Mouse (Mus musculus) G1E (cell line): ENCODE measurements around the gene Gria1.

Experiments
- CTCF ChIP-seq: IDR thresholded peaks from 2 replicates; pipeline ENCODE4 v1.5.1; 2012; ENCODE audit warnings: low read depth, low read length, inconsistent platforms, mixed read lengths
- GATA1 ChIP-seq: IDR thresholded peaks from 2 replicates; pipeline ENCODE4 v1.6.1; 2012; ENCODE audit warnings: borderline replicate concordance, low read length, inconsistent platforms, mixed read lengths
- GATA2 ChIP-seq: IDR thresholded peaks from 2 replicates; pipeline ENCODE4 v1.6.1; 2012; ENCODE audit warnings: low read depth, low read length, inconsistent platforms, borderline replicate concordance
- TAL1 ChIP-seq: conservative IDR thresholded peaks from 2 replicates; pipeline ENCODE4 v1.6.1; 2012; ENCODE audit warnings: low read depth, low read length, inconsistent platforms, mixed read lengths

DNA sequence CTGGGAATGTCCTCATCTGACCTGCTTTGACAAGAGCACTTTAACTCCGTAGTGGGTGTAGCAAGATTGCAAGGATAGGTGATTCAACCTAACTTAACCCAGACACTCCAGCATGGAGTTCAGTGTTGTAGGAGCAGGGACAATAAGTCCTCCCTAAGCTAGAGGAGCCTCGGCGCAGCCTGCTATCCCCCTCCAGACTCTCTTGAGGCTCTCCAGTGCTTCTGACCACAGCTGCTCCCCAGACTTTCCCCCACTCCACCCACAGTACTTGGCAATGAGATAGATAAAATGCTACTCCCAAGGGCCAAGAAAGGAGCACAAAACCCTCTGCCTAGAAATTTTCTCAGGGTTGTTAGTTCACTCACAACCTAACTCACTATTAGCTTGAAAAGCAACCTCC lies 49.4 kb upstream of the Gria1 start:
- TF ChIP-seq CTCF: no peak
- TF ChIP-seq TAL1: no peak
- no peak for TF ChIP-seq GATA1
- no peak for TF ChIP-seq GATA2
